Mouse (Mus musculus) cerebellum, adult 2 months (tissue): ENCODE results near the gene Ccdc144b.

Experiments
- CTCF ChIP-seq: fragments of 200-500 bp; IDR thresholded peaks from 2 replicates; pipeline ENCODE4 v1.5.1; 2011; ENCODE audit warnings: low read depth, mild to moderate bottlenecking, control low read depth, low read length, moderate library complexity, borderline replicate concordance; ENCODE audit not compliant: insufficient read depth
- POLR2A ChIP-seq: fragments of 200-500 bp; IDR thresholded peaks from 2 replicates; pipeline ENCODE4 v1.6.1; 2011; ENCODE audit warnings: low read length, control low read depth, borderline replicate concordance; ENCODE audit not compliant: insufficient read depth

DNA sequence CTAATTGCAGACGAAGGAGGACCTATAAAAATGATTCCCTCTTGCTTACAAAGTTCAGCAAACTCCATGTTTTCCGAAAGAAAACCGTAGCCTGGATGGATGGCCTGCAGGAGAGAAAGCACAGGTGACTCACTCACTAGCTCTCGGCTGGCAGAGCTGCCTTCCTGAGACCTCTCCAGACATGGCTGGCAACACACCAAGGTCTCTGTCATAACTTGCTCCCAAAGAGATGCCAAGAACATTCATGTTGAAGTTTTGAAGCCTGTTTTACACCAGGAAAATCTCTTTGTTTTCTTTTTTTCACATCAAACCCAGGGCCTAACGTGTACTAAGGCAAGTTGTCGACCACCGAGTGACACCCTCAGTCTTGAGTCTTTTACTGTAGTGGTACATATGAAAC lies 62.6 kb downstream of the Ccdc144b start:
- no peak for TF ChIP-seq CTCF
- no peak for TF ChIP-seq POLR2A
